Mouse (Mus musculus) neutrophil, adult 5-6 weeks (primary cell): ENCODE measurements around the gene Dmrtb1. TPM values are rescaled to one million over a fixed set of nuclear protein-coding genes. Genes with fewer than 3 reads are reported as not detected.

Source experiments
- ATAC-seq: fragments of 151-379, 151-347 bp; 2 replicates; pipeline ENCODE4 v1.8.0; 2017; ENCODE audit warnings: mild to moderate bottlenecking, moderate TSS enrichment; ENCODE audit not compliant: insufficient number of reproducible peaks, poor library complexity, low FRiP score, severe bottlenecking; ENCODE audit errors: extremely low read depth
- total RNA-seq: library from RNA; stranded (forward); fragments of 200-1000 nt; gene quantifications from 2 replicates; pipeline ENCODE4 v1.2.3, GENCODE M21; 2017

The Dmrtb1 gene
- total RNA-seq, 1 experiment from 2014 or later = 0.47 TPM

GRCm38 (mm10) chr4:107683006-107683756, 849 bp downstream of the Dmrtb1 start:
- ATAC-seq = no peak

- ATAC-seq = no peak
These were observed 2.8 kb downstream of the Dmrtb1 start for GRCm38 (mm10) chr4:107681099-107681849.

- ATAC-seq = no peak
These were observed 3.5 kb downstream of the Dmrtb1 start for GRCm38 (mm10) chr4:107680311-107681098.

GRCm38 (mm10) chr4:107675645-107676044, 8.4 kb downstream of the Dmrtb1 start:
- no peak for ATAC-seq

GRCm38 (mm10) chr4:107674322-107674644, 9.7 kb downstream of the Dmrtb1 start:
- no peak for ATAC-seq

- ATAC-seq = peak; percentile 76
These were observed 10.2 kb downstream of the Dmrtb1 start for GRCm38 (mm10) chr4:107673638-107674321.

GRCm38 (mm10) chr4:107670731-107671130, 13.3 kb downstream of the Dmrtb1 start:
- no peak for ATAC-seq

GRCm38 (mm10) chr4:107668514-107668913, 15.5 kb downstream of the Dmrtb1 start:
- no peak for ATAC-seq

GRCm38 (mm10) chr4:107660649-107661048, 23.4 kb downstream of the Dmrtb1 start:
- no peak for ATAC-seq

GRCm38 (mm10) chr4:107653280-107653643, 30.8 kb downstream of the Dmrtb1 start:
- ATAC-seq = no peak

- ATAC-seq = no peak
These were observed 31.3 kb downstream of the Dmrtb1 start for GRCm38 (mm10) chr4:107652598-107653279.

GRCm38 (mm10) chr4:107651021-107651496, 33.0 kb downstream of the Dmrtb1 start:
- ATAC-seq = no peak

GRCm38 (mm10) chr4:107648959-107649485, 35.0 kb downstream of the Dmrtb1 start:
- no peak for ATAC-seq

- no peak for ATAC-seq
These were observed 42.4 kb downstream of the Dmrtb1 start for GRCm38 (mm10) chr4:107641624-107642023.

GRCm38 (mm10) chr4:107638303-107638702, 45.7 kb downstream of the Dmrtb1 start:
- ATAC-seq = no peak

- 0 out of 2 replicates have a peak, but pooled peaks have one; percentile 11 for ATAC-seq
These were observed 46.4 kb downstream of the Dmrtb1 start for GRCm38 (mm10) chr4:107637670-107638069.

GRCm38 (mm10) chr4:107636099-107636498, 47.9 kb downstream of the Dmrtb1 start:
- no peak for ATAC-seq

GRCm38 (mm10) chr4:107634631-107635030, 49.4 kb downstream of the Dmrtb1 start:
- no peak for ATAC-seq
